Mouse (Mus musculus): ENCODE results near the gene Sec11a. TPM values are rescaled to one million over a fixed set of nuclear protein-coding genes. Genes with fewer than 3 reads are reported as not detected.

Gene Sec11a
- total and polyA plus RNA-seq, 3 experiments = 37.3 to 43.4 (median 41.6) TPM

GRCm38 (mm10) chr7:80900944-80901501 lies 46.6 kb downstream of the Sec11a start, which contains the start of gene Wdr73:
Gene Wdr73, minus strand, starts transcription at chr7:80901269.
- peaks cover 2% of the 10 kb centered on the region for H3K4me1 ChIP-seq (ENCODE audit: control insufficient read depth, insufficient read depth, low read length)
- 1% methylated on average over 36 of the region's 36 CpGs for WGBS
- peak within 1 kb of the TSS; percentile 90 for H3K27ac ChIP-seq
- no peaks in the 10 kb centered on the region for H3K36me3 ChIP-seq (ENCODE audit: control insufficient read depth, insufficient read depth, low read length)
- TF ChIP-seq POLR2A (IDR thresholded peaks at IDR 0.05; ENCODE audit: insufficient read depth, low read depth, low read length) (peak; percentile 99), CTCF (IDR thresholded peaks at IDR 0.05) (no peak), EP300 (IDR thresholded peaks at IDR 0.05; ENCODE audit: insufficient read depth, low read depth, low read length) (peak; percentile 74; the same call in 1 of the 2 replicates)
- H3K27me3 ChIP-seq (ENCODE audit: control insufficient read depth, insufficient read depth, low read length) = no peaks in the 10 kb centered on the region
- H3K9ac ChIP-seq (ENCODE audit: low read depth, low read length) = peak within 1 kb of the TSS; percentile 67
- DNase-seq = peak; percentile 92 to 94
- no peaks in the 10 kb centered on the region for H3K79me2 ChIP-seq (replicated peaks; ENCODE audit: control insufficient read depth, insufficient read depth, low read length)
- intact Hi-C loops (cut with DNase I) = loop anchor here (2.0 to 5.0 kb wide), 2 partner anchors 46 to 91 kb away; partner anchors contain the start of genes Sec11a and Zfp592
- peak within 1 kb of the TSS; percentile 56 for H3K4me3 ChIP-seq

- no peaks in the 10 kb centered on the region for H3K79me2 ChIP-seq (replicated peaks; ENCODE audit: control insufficient read depth, insufficient read depth, low read length)
- 77% methylated on average over 4 of the region's 4 CpGs for WGBS
- H3K27ac ChIP-seq = no peak overlapping the region
- DNase-seq = no peak
- no peaks in the 10 kb centered on the region for H3K27me3 ChIP-seq (ENCODE audit: control insufficient read depth, insufficient read depth, low read length)
- intact Hi-C loops (cut with DNase I) = no loop called here
- H3K9ac ChIP-seq (ENCODE audit: low read depth, low read length) = no peak overlapping the region
- H3K36me3 ChIP-seq (ENCODE audit: control insufficient read depth, insufficient read depth, low read length) = no peaks in the 10 kb centered on the region
- H3K4me3 ChIP-seq = no peak overlapping the region
- peaks cover 5% of the 10 kb centered on the region for H3K4me1 ChIP-seq (ENCODE audit: control insufficient read depth, insufficient read depth, low read length)
- TF ChIP-seq EP300 (IDR thresholded peaks at IDR 0.05; ENCODE audit: insufficient read depth, low read depth, low read length) = no peak
- TF ChIP-seq POLR2A (IDR thresholded peaks at IDR 0.05; ENCODE audit: insufficient read depth, low read depth, low read length) = no peak
Observed at GRCm38 (mm10) chr7:80897721-80898120, 49.9 kb downstream of the Sec11a start.

GRCm38 (mm10) chr7:80897134-80897533 lies 50.4 kb downstream of the Sec11a start:
- H3K79me2 ChIP-seq (replicated peaks; ENCODE audit: control insufficient read depth, insufficient read depth, low read length) = no peaks in the 10 kb centered on the region
- no peak for TF ChIP-seq EP300 (IDR thresholded peaks at IDR 0.05; ENCODE audit: insufficient read depth, low read depth, low read length)
- no peak for TF ChIP-seq CTCF (IDR thresholded peaks at IDR 0.05)
- no peak for TF ChIP-seq POLR2A (IDR thresholded peaks at IDR 0.05; ENCODE audit: insufficient read depth, low read depth, low read length)
- 74% methylated on average over 7 of the region's 7 CpGs for WGBS
- no peak for DNase-seq
- H3K36me3 ChIP-seq (ENCODE audit: control insufficient read depth, insufficient read depth, low read length) = no peaks in the 10 kb centered on the region
- intact Hi-C loops (cut with DNase I) = no loop called here
- H3K9ac ChIP-seq (ENCODE audit: low read depth, low read length) = no peak overlapping the region
- H3K4me1 ChIP-seq (ENCODE audit: control insufficient read depth, insufficient read depth, low read length) = peaks cover 5% of the 10 kb centered on the region
- no peak overlapping the region for H3K4me3 ChIP-seq
- no peaks in the 10 kb centered on the region for H3K27me3 ChIP-seq (ENCODE audit: control insufficient read depth, insufficient read depth, low read length)
- H3K27ac ChIP-seq = no peak overlapping the region

GRCm38 (mm10) chr7:80894815-80895519 lies 52.6 kb downstream of the Sec11a start:
- DNase-seq = no peak
- no peaks in the 10 kb centered on the region for H3K36me3 ChIP-seq (ENCODE audit: control insufficient read depth, insufficient read depth, low read length)
- peaks cover 5% of the 10 kb centered on the region for H3K4me1 ChIP-seq (ENCODE audit: control insufficient read depth, insufficient read depth, low read length)
- no peaks in the 10 kb centered on the region for H3K79me2 ChIP-seq (replicated peaks; ENCODE audit: control insufficient read depth, insufficient read depth, low read length)
- no peak for TF ChIP-seq CTCF (IDR thresholded peaks at IDR 0.05)
- TF ChIP-seq EP300 (IDR thresholded peaks at IDR 0.05; ENCODE audit: insufficient read depth, low read depth, low read length) = no peak
- no peak for TF ChIP-seq POLR2A (IDR thresholded peaks at IDR 0.05; ENCODE audit: insufficient read depth, low read depth, low read length)
- intact Hi-C loops (cut with DNase I) = no loop called here
- no peak overlapping the region for H3K9ac ChIP-seq (ENCODE audit: low read depth, low read length)
- H3K27ac ChIP-seq = no peak overlapping the region; the same call in 1 of the 2 replicates
- WGBS = 86% methylated on average over 14 of the region's 14 CpGs
- no peak overlapping the region for H3K4me3 ChIP-seq
- no peaks in the 10 kb centered on the region for H3K27me3 ChIP-seq (ENCODE audit: control insufficient read depth, insufficient read depth, low read length)

- intact Hi-C loops (cut with DNase I) = no loop called here
- H3K27me3 ChIP-seq (ENCODE audit: control insufficient read depth, insufficient read depth, low read length) = no peaks in the 10 kb centered on the region
- no peak for DNase-seq
- peak overlapping the region; percentile 67 for H3K27ac ChIP-seq
- peak overlapping the region; percentile 28; the same call in 1 of the 2 replicates for H3K9ac ChIP-seq (ENCODE audit: low read depth, low read length)
- 43% methylated on average over 7 of the region's 7 CpGs for WGBS
- H3K4me1 ChIP-seq (ENCODE audit: control insufficient read depth, insufficient read depth, low read length) = peaks cover 9% of the 10 kb centered on the region
- H3K4me3 ChIP-seq = no peak overlapping the region
- H3K79me2 ChIP-seq (replicated peaks; ENCODE audit: control insufficient read depth, insufficient read depth, low read length) = no peaks in the 10 kb centered on the region
- no peaks in the 10 kb centered on the region for H3K36me3 ChIP-seq (ENCODE audit: control insufficient read depth, insufficient read depth, low read length)
- no peak for TF ChIP-seq EP300 (IDR thresholded peaks at IDR 0.05; ENCODE audit: insufficient read depth, low read depth, low read length)
- no peak for TF ChIP-seq CTCF (IDR thresholded peaks at IDR 0.05)
- TF ChIP-seq POLR2A (IDR thresholded peaks at IDR 0.05; ENCODE audit: insufficient read depth, low read depth, low read length) = no peak
Observed at GRCm38 (mm10) chr7:80894196-80894595, 53.4 kb downstream of the Sec11a start.

GRCm38 (mm10) chr7:80893753-80894129 lies 53.8 kb downstream of the Sec11a start:
- intact Hi-C loops (cut with DNase I) = no loop called here
- peak in 1 of 2 experiments; percentile 35 for DNase-seq

More at GRCm38 (mm10) chr7:80893753-80894129, 53.8 kb downstream of the Sec11a start:
- 44% methylated on average over 6 of the region's 6 CpGs for WGBS
- Histone ChIP-seq H3K36me3 (ENCODE audit: control insufficient read depth, insufficient read depth, low read length) (no peaks in the 10 kb centered on the region), H3K27ac (peak overlapping the region; percentile 67; the same call in 1 of the 2 replicates), H3K4me3 (no peak overlapping the region), H3K27me3 (ENCODE audit: control insufficient read depth, insufficient read depth, low read length) (no peaks in the 10 kb centered on the region), H3K4me1 (ENCODE audit: control insufficient read depth, insufficient read depth, low read length) (peaks cover 9% of the 10 kb centered on the region), H3K79me2 (replicated peaks; ENCODE audit: control insufficient read depth, insufficient read depth, low read length) (no peaks in the 10 kb centered on the region), H3K9ac (ENCODE audit: low read depth, low read length) (peak overlapping the region; percentile 28; the same call in 1 of the 2 replicates)
- no peak for TF ChIP-seq CTCF (IDR thresholded peaks at IDR 0.05)
- 0 out of 2 replicates have a peak, but pooled peaks have one; percentile 21 for TF ChIP-seq POLR2A (IDR thresholded peaks at IDR 0.05; ENCODE audit: insufficient read depth, low read depth, low read length)

Data from heart, adult 2 months (tissue).